Mouse (Mus musculus) lung, embryonic 14.5 days (tissue): ENCODE measurements around the gene Gm9999. TPM values are rescaled to one million over a fixed set of nuclear protein-coding genes. Genes with fewer than 3 reads are reported as not detected.
A peak's percentile ranks its signal among the peaks of the same experiment; 100 is the strongest.

Experiments
- ATAC-seq: fragments of 200-750 bp; cut with Nextera tagmentation; 2 replicates; pipeline ENCODE4 v1.8.0; 2017; ENCODE audit warnings: mild to moderate bottlenecking, moderate TSS enrichment, moderate library complexity; ENCODE audit not compliant: insufficient read depth
- DNase-seq: peaks from one replicate; pipeline ENCODE4 v3.0.0-alpha.2; 2015
- H3K27ac ChIP-seq: fragments of 300-500 bp; sonication (generic); 2 replicates; pipeline ENCODE4 v1.5.1; 2014; ENCODE audit warnings: low read depth, mild to moderate bottlenecking, moderate library complexity
- H3K27me3 ChIP-seq: fragments of 300-500 bp; sonication (generic); 2 replicates; pipeline ENCODE4 v1.6.1; 2014; ENCODE audit warnings: low read length, control low read depth; ENCODE audit not compliant: insufficient read depth
- H3K36me3 ChIP-seq: fragments of 300-500 bp; sonication (generic); 2 replicates; pipeline ENCODE4 v1.6.1; 2014; ENCODE audit warnings: control low read depth; ENCODE audit not compliant: insufficient read depth
- H3K4me1 ChIP-seq: fragments of 300-500 bp; sonication (generic); 2 replicates; pipeline ENCODE4 v1.6.1; 2014; ENCODE audit warnings: antibody characterized with exemption, control low read depth; ENCODE audit not compliant: insufficient read depth
- H3K4me2 ChIP-seq: fragments of 300-500 bp; sonication (generic); 2 replicates; pipeline ENCODE4 v1.6.1; 2014; ENCODE audit warnings: mild to moderate bottlenecking
- H3K4me3 ChIP-seq: fragments of 300-500 bp; sonication (generic); 2 replicates; pipeline ENCODE4 v1.5.1; 2014; ENCODE audit warnings: low read depth, low read length
- H3K9ac ChIP-seq: fragments of 300-500 bp; sonication (generic); 2 replicates; pipeline ENCODE4 v1.6.1; 2014
- H3K9me3 ChIP-seq: fragments of 300-500 bp; sonication (generic); 2 replicates; pipeline ENCODE4 v1.6.1; 2016; ENCODE audit warnings: low read depth, low read length, control low read depth
- CTCF ChIP-seq: IDR thresholded peaks from 2 replicates; pipeline ENCODE4 v1.5.1; 2016; ENCODE audit warnings: antibody characterized with exemption, low read depth
- WGBS: fragments of 180-500 bp; shearing (Covaris S2); extraction: QIAGEN DNeasy Blood & Tissue Kit; methylation state at CpG from one replicate; pipeline ENCODE4 v1.1.7; 2014; 5-methylcytosine and 5-hydroxymethylcytosine counted together
- polyA plus RNA-seq: library from polyadenylated mRNA; unstranded; fragments of >200 nt; fragmentation: Nextera tagmentation; extraction: Ambion mirVana; gene quantifications from 2 replicates; pipeline ENCODE4 v1.2.1, GENCODE M21; 2014

Gene Gm9999
- polyA plus RNA-seq, 1 experiment from 2014 or later, result not detected

- peak; percentile 37 for TF ChIP-seq CTCF
- Histone ChIP-seq H3K9me3 (no peaks in the 10 kb centered on the region), H3K4me1 (no peaks in the 10 kb centered on the region), H3K4me2 (no peak overlapping the region), H3K27me3 (no peaks in the 10 kb centered on the region), H3K4me3 (no peak overlapping the region), H3K36me3 (no peaks in the 10 kb centered on the region), H3K9ac (no peak overlapping the region), H3K27ac (no peak overlapping the region)
- WGBS, result 77% methylated on average over 1 of the region's 1 CpGs
- no peak for DNase-seq
- no peak for ATAC-seq
Observed at GRCm38 (mm10) chr7:47027520-47027919, 44.1 kb downstream of the Gm9999 start.

- H3K9me3 ChIP-seq, result no peaks in the 10 kb centered on the region
- no peak overlapping the region for H3K4me2 ChIP-seq
- no peaks in the 10 kb centered on the region for H3K36me3 ChIP-seq
- no peak overlapping the region for H3K4me3 ChIP-seq
- TF ChIP-seq CTCF, result no peak
- no peak for ATAC-seq
- no peak overlapping the region for H3K27ac ChIP-seq
- no peak overlapping the region for H3K9ac ChIP-seq
- no peaks in the 10 kb centered on the region for H3K27me3 ChIP-seq
- 73% methylated on average over 9 of the region's 9 CpGs for WGBS
- peak; percentile 52 for DNase-seq
- no peaks in the 10 kb centered on the region for H3K4me1 ChIP-seq
Observed at GRCm38 (mm10) chr7:47030517-47031193, 47.3 kb downstream of the Gm9999 start.

GRCm38 (mm10) chr7:47031371-47031770 lies 48.0 kb downstream of the Gm9999 start:
- H3K9ac ChIP-seq, result no peak overlapping the region
- H3K4me1 ChIP-seq, result no peaks in the 10 kb centered on the region
- DNase-seq (no peak), ATAC-seq (no peak)
- H3K4me2 ChIP-seq, result no peak overlapping the region
- H3K36me3 ChIP-seq, result no peaks in the 10 kb centered on the region
- 68% methylated on average over 4 of the region's 4 CpGs for WGBS
- no peak overlapping the region for H3K4me3 ChIP-seq
- H3K27ac ChIP-seq, result no peak overlapping the region
- no peaks in the 10 kb centered on the region for H3K9me3 ChIP-seq
- TF ChIP-seq CTCF, result no peak
- H3K27me3 ChIP-seq, result no peaks in the 10 kb centered on the region

- H3K4me3 ChIP-seq, result no peak overlapping the region
- H3K4me2 ChIP-seq, result no peak overlapping the region
- DNase-seq (no peak), ATAC-seq (no peak)
- 83% methylated on average over 4 of the region's 4 CpGs for WGBS
- H3K36me3 ChIP-seq, result no peaks in the 10 kb centered on the region
- H3K9ac ChIP-seq, result no peak overlapping the region
- no peak for TF ChIP-seq CTCF
- H3K4me1 ChIP-seq, result no peaks in the 10 kb centered on the region
- H3K27ac ChIP-seq, result no peak overlapping the region
- no peaks in the 10 kb centered on the region for H3K27me3 ChIP-seq
- no peaks in the 10 kb centered on the region for H3K9me3 ChIP-seq
Observed at GRCm38 (mm10) chr7:47034785-47035384, 51.5 kb downstream of the Gm9999 start.

- no peak overlapping the region for H3K4me2 ChIP-seq
- no peaks in the 10 kb centered on the region for H3K36me3 ChIP-seq
- H3K4me3 ChIP-seq, result no peak overlapping the region
- no peak overlapping the region for H3K27ac ChIP-seq
- no peak for TF ChIP-seq CTCF
- H3K27me3 ChIP-seq, result no peaks in the 10 kb centered on the region
- H3K4me1 ChIP-seq, result no peaks in the 10 kb centered on the region
- DNase-seq, result no peak
- H3K9me3 ChIP-seq, result no peaks in the 10 kb centered on the region
- WGBS, result 68% methylated on average over 8 of the region's 8 CpGs
- ATAC-seq, result no peak
- H3K9ac ChIP-seq, result no peak overlapping the region
Observed at GRCm38 (mm10) chr7:47035426-47035825, 52.0 kb downstream of the Gm9999 start.

Other genes with a start within 250 kb of the Gm9999 start
- gene Saa1, start 240.6 kb upstream of the Gm9999 start, polyA plus RNA-seq, result not detected in 2 replicates
- not detected in 2 replicates for gene Saa2, start 231.8 kb upstream of the Gm9999 start, polyA plus RNA-seq
- gene Hps5, start 187.5 kb upstream of the Gm9999 start, polyA plus RNA-seq, result 19.2 and 24.5 TPM in 2 replicates
- 41.7 and 47.1 TPM in 2 replicates for gene Gtf2h1, start 187.5 kb upstream of the Gm9999 start, polyA plus RNA-seq
- 1,903 and 1,950 TPM in 2 replicates for gene Ldha, start 142.1 kb upstream of the Gm9999 start, polyA plus RNA-seq
- 0.13 TPM in 1 of 2 replicates, not detected in the other for gene Ldhc, start 122.4 kb upstream of the Gm9999 start, polyA plus RNA-seq
- gene Tsg101, start 63.6 kb upstream of the Gm9999 start, polyA plus RNA-seq, result 176 and 180 TPM in 2 replicates
- 14.9 TPM in 2 replicates for gene Uevld, start 25.1 kb upstream of the Gm9999 start, polyA plus RNA-seq
- 23.6 and 23.8 TPM in 2 replicates for gene Spty2d1, start 24.8 kb downstream of the Gm9999 start, polyA plus RNA-seq
- 31.9 and 32.1 TPM in 2 replicates for gene Tmem86a, start 67.0 kb downstream of the Gm9999 start, polyA plus RNA-seq
- 6.9 and 7.0 TPM in 2 replicates for gene Ptpn5, start 150.1 kb downstream of the Gm9999 start, polyA plus RNA-seq
- not detected in 2 replicates for gene Mrgpra6, start 221.3 kb downstream of the Gm9999 start, polyA plus RNA-seq